Mouse (Mus musculus) midbrain, embryonic 11.5 days (tissue): ENCODE results near the gene Nfkb1. TPM values are rescaled to one million over a fixed set of nuclear protein-coding genes. Genes with fewer than 3 reads are reported as not detected.

Experiments
- polyA plus RNA-seq: library from polyadenylated mRNA; unstranded; fragments of >200 nt; fragmentation: Nextera tagmentation; extraction: Ambion mirVana; gene quantifications from 2 replicates; pipeline ENCODE4 v1.2.1, GENCODE M21; 2014

Gene Nfkb1
- polyA plus RNA-seq, 1 experiment from 2014 or later: 10.8 TPM

Other genes starting within 250 kb of the Nfkb1 start
- gene Manba, start 205.9 kb downstream of the Nfkb1 start, polyA plus RNA-seq: 4.4 and 5.8 TPM in 2 replicates
- gene Slc39a8, start 133.7 kb upstream of the Nfkb1 start, polyA plus RNA-seq: 21.7 and 24.8 TPM in 2 replicates